Mouse (Mus musculus) embryonic facial prominence, embryonic 12.5 days (tissue): ENCODE data around the gene Btk. TPM values are rescaled to one million over a fixed set of nuclear protein-coding genes. Genes with fewer than 3 reads are reported as not detected.

Experiments used
- ATAC-seq: fragments of 200-750 bp; cut with Nextera tagmentation; 2 replicates; pipeline ENCODE4 v1.8.0; 2017; ENCODE audit not compliant: insufficient number of reproducible peaks, insufficient read depth, low FRiP score, low TSS enrichment
- H3K27ac ChIP-seq: fragments of 300-500 bp; sonication (generic); 2 replicates; pipeline ENCODE4 v1.5.1; 2016; ENCODE audit warnings: mild to moderate bottlenecking
- H3K27me3 ChIP-seq: fragments of 300-500 bp; sonication (generic); 2 replicates; pipeline ENCODE4 v1.6.1; 2016; ENCODE audit warnings: mild to moderate bottlenecking, moderate library complexity
- H3K36me3 ChIP-seq: fragments of 300-500 bp; sonication (generic); 2 replicates; pipeline ENCODE4 v1.6.1; 2016; ENCODE audit warnings: mild to moderate bottlenecking
- H3K4me1 ChIP-seq: fragments of 300-500 bp; sonication (generic); 2 replicates; pipeline ENCODE4 v1.6.1; 2016
- H3K4me2 ChIP-seq: fragments of 300-500 bp; sonication (generic); replicated peaks from 2 replicates; pipeline ENCODE4 v1.6.1; 2016; ENCODE audit warnings: mild to moderate bottlenecking, moderate library complexity
- H3K4me3 ChIP-seq: fragments of 300-500 bp; sonication (generic); 2 replicates; pipeline ENCODE4 v1.5.1; 2016; ENCODE audit warnings: mild to moderate bottlenecking
- H3K9ac ChIP-seq: fragments of 300-500 bp; sonication (generic); 2 replicates; pipeline ENCODE4 v1.6.1; 2016; ENCODE audit warnings: mild to moderate bottlenecking, moderate library complexity
- H3K9me3 ChIP-seq: fragments of 300-500 bp; sonication (generic); 2 replicates; pipeline ENCODE4 v1.6.1; 2016; ENCODE audit warnings: mild to moderate bottlenecking, moderate library complexity
- WGBS: fragments of 180-500 bp; shearing (Covaris S2); methylation state at CpG from one replicate; pipeline ENCODE4 v1.1.7; 2016; 5-methylcytosine and 5-hydroxymethylcytosine counted together
- polyA plus RNA-seq: library from polyadenylated mRNA; unstranded; fragments of >200 nt; fragmentation: Nextera tagmentation; extraction: Ambion mirVana; gene quantifications from 2 replicates; pipeline ENCODE4 v1.2.1, GENCODE M21; 2016

Gene Btk
- polyA plus RNA-seq, 1 experiment from 2014 or later: 0.96 TPM

DNA sequence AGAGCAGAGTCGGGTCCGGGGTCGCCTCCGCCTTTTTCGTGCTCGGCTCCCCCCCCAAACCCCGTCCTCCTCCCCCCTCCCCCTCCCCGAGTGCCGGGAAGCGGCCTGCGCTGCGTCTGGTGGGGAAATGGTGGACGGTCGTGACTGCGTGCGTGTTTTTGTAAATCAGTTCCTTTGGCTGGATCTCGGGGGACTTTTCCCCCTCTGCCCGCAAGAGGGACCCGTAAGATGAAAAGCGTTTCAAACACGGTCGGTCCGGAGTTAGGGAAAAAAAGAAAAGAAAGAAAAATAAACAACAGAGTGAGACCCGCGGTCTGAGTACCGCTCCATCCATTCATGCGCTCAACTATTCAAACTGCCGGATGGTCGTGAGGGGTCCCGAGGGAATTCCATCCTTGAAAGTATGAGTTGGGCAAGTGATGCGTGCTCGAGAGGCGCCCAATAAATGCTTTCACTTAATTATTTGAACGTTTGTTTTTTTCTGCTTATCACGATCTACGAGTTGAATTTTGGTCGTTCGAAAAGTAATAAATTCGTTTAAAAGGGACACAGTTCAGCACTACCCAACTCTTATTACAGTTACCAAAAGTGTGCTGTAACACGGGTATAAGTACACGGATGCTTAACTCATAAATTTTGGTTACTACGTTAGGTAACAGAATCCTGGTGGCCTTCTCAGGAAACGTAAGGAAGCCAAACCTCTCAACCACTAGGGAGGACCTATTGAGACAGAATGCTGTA is 18.2 kb upstream of the Btk start:
- peak; percentile 70; the same call in 1 of the 2 replicates for ATAC-seq
- Histone ChIP-seq H3K9me3 (no peaks in the 10 kb centered on the region), H3K4me1 (no peaks in the 10 kb centered on the region), H3K27ac (peak overlapping the region; percentile 93), H3K36me3 (no peaks in the 10 kb centered on the region), H3K9ac (peak overlapping the region; percentile 64), H3K27me3 (0 out of 2 replicates have a peak, but pooled peaks cover 3% of the 10 kb centered on the region), H3K4me2 (peak overlapping the region; percentile 50), H3K4me3 (peak overlapping the region; percentile 52)
- 27% methylated on average over 38 of the region's 43 CpGs for WGBS

DNA sequence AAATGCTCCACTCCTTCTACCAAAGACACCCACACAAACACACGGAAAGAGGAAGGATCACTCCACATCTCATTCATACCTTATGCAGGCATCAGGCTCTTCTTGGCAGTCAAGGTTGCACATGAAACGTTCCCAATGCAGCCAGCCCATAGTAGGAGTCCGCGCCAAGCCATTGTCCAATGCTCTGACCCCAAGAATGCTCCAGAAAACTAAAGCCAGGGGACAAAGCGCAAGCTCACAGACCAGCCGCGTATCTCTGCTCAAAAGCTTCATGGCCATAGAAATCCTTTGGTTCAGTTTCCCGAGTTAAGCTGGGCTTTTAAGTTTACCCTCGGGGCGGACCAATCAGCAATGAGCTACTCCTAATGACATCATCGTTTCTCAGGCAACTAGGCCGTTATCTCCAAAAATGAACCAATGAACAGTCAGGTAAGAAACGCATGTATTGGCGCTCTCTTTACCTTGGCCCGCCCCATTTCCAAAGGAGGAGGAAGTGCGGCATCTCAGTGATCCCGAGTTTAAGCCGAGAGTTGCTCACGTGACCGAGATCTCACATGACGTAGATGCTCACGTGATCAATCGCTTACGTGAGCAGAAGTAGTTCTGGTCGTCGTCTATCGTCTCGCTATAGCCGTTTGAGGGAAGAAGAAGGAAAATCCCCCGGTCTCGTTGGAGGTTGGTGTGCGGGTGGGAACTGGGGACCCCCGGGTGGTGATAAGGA is 17.4 kb upstream of the Btk start, which contains the start of the genes Gla and Hnrnph2:
Gene Gla (minus strand): TSS at position 467 of the 721 bp plus-strand sequence.
Gene Hnrnph2 (plus strand): TSS at position 521 of the 721 bp plus-strand sequence.
- Histone ChIP-seq H3K4me3 (peak within 1 kb of the TSS; percentile 52), H3K4me1 (no peaks in the 10 kb centered on the region), H3K9me3 (no peaks in the 10 kb centered on the region), H3K9ac (peak within 1 kb of the TSS; percentile 64), H3K4me2 (peak within 1 kb of the TSS; percentile 53), H3K27ac (peak within 1 kb of the TSS; percentile 93), H3K27me3 (0 out of 2 replicates have a peak, but pooled peaks cover 3% of the 10 kb centered on the region), H3K36me3 (no peaks in the 10 kb centered on the region)
- peak; percentile 98 for ATAC-seq
- WGBS: 20% methylated on average over 33 of the region's 33 CpGs

DNA sequence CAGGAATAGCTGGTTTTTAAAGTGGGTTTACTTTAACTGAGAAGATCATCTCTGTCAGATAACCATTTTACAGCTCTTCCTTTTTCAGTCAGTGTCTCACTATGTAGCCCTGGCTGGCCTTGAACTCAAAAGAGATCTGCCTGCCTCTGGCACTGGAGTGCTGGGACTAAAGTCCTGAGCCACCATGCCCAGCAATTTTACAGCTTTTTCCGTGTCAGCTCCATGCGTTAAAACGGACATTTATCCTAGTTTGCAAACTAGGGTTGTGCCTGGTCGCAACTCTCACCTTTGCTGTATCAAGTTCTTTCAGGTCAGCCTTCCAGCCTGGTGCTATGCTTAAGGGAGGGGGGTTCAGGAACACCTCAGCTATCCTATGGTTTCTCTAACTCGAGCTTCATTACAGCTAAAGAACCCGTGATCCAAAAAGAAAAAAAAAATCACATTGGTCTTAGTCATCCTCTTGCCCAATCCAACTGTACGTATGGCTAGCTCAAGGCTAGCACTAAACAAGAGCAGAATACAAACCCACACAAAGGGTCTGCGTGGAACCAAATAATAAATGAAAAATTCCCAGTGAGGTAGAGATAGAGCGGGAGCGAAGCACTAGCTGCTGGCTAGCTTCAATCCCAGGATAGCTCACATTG is 16.7 kb upstream of the Btk start:
- H3K27me3 ChIP-seq: 0 out of 2 replicates have a peak, but pooled peaks cover 3% of the 10 kb centered on the region
- H3K4me3 ChIP-seq: peak overlapping the region; percentile 52
- peak overlapping the region; percentile 53 for H3K4me2 ChIP-seq
- H3K27ac ChIP-seq: peak overlapping the region; percentile 57; the same call in 1 of the 2 replicates
- peak overlapping the region; percentile 40 for H3K9ac ChIP-seq
- H3K4me1 ChIP-seq: no peaks in the 10 kb centered on the region
- H3K9me3 ChIP-seq: no peaks in the 10 kb centered on the region
- no peak for ATAC-seq
- H3K36me3 ChIP-seq: no peaks in the 10 kb centered on the region
- 40% methylated on average over 10 of the region's 10 CpGs for WGBS

DNA sequence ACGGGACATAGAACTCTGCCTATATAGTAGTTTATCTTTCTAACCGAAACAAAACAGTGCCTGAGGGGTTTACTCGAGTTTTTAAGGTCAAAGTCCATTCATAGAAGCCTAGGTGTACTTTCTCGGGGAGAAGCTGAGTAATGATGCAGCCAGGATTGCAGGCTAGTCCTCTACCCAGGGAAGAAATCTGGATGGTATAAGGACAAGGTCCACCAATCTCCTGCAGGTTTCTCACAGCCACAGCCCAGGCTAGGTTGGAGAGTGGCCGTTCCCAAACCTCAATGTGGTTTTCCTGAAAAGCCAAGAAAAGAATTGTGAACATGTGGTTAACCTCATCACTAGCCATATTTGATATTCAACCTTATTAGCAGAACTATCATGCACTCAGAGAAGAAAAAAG is 6.5 kb upstream of the Btk start:
- no peaks in the 10 kb centered on the region for H3K9me3 ChIP-seq
- H3K36me3 ChIP-seq: peaks cover 9% of the 10 kb centered on the region; the same call in 1 of the 2 replicates
- no peaks in the 10 kb centered on the region for H3K27me3 ChIP-seq
- H3K4me3 ChIP-seq: no peak overlapping the region
- no peak for ATAC-seq
- H3K4me1 ChIP-seq: no peaks in the 10 kb centered on the region
- WGBS: 49% methylated on average over 5 of the region's 5 CpGs
- no peak overlapping the region for H3K27ac ChIP-seq
- H3K4me2 ChIP-seq: no peak overlapping the region
- no peak overlapping the region for H3K9ac ChIP-seq

DNA sequence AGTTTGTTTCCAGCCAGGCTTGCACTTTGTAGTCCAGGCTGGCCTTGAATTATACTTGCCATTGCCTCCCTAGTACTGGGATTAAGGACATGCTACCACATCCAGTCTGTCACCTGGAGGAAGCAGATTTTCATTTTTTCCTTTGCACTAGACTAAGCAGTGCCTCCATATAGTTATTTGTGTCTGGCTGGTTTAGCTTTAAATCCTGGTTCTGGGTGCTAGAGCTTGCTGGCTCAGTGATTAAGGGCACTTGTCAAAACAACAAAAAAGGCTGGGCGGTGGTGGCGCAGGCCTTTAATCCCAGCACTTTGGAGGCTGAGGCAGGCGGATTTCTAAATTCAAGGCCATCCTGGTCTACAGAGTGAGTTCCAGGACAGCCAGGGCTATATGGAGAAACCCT is 5.6 kb upstream of the Btk start:
- peaks cover 9% of the 10 kb centered on the region; the same call in 1 of the 2 replicates for H3K36me3 ChIP-seq
- H3K9me3 ChIP-seq: no peaks in the 10 kb centered on the region
- H3K27ac ChIP-seq: no peak overlapping the region
- WGBS: 79% methylated on average over 3 of the region's 3 CpGs
- H3K27me3 ChIP-seq: no peaks in the 10 kb centered on the region
- no peaks in the 10 kb centered on the region for H3K4me1 ChIP-seq
- H3K4me3 ChIP-seq: no peak overlapping the region
- no peak for ATAC-seq
- H3K4me2 ChIP-seq: no peak overlapping the region
- no peak overlapping the region for H3K9ac ChIP-seq

DNA sequence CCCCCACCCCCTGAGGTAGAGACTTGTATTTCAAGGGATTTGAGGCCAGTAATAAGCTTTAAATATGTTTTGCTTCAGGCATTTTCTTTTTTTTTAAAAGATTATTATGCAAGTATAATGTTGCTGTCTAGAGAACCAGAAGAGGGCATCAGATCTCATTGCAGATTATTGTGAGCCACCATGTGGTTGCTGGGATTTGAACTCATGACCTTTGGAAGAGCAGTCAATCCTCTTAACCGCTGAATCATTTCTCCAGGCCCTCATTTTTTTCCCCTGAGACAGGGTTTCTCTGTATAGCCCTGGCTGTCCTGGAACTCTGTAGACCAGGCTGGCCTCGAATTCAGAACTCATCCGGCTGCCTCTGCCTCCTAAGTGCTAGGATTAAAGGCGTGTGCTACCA is 4.9 kb upstream of the Btk start:
- no peak for ATAC-seq
- H3K27ac ChIP-seq: no peak overlapping the region
- 78% methylated on average over 4 of the region's 4 CpGs for WGBS

DNA sequence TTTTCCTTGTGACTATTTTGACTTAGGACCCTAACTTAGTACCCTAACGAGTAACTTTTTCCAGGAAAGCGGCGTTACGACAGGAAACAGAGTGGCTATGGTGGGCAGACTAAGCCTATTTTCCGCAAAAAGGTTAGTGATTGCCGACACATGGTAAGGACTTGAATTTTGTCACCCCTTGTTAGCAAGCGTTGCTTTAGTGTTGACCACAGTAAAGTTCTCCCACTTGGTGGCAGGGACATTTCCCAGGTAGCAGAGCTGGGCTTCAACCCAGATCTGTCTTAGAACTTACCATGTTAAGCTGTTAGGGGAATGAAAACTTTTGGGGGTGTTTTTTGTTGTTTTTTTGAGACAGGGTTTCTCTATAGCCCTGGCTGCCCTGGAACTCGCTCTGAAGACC is 3.1 kb upstream of the Btk start:
- peak overlapping the region; percentile 74 for H3K9ac ChIP-seq
- H3K27me3 ChIP-seq: no peaks in the 10 kb centered on the region
- peak overlapping the region; percentile 51 for H3K4me3 ChIP-seq
- no peak for ATAC-seq
- H3K27ac ChIP-seq: no peak overlapping the region
- WGBS: 30% methylated on average over 8 of the region's 8 CpGs
- H3K36me3 ChIP-seq: peaks cover 9% of the 10 kb centered on the region; the same call in 1 of the 2 replicates
- no peaks in the 10 kb centered on the region for H3K9me3 ChIP-seq
- peak overlapping the region; percentile 53 for H3K4me2 ChIP-seq
- no peaks in the 10 kb centered on the region for H3K4me1 ChIP-seq

More for the DNA sequence above, 4.9 kb upstream of the Btk start:
- Histone ChIP-seq H3K4me2 (no peak overlapping the region), H3K9me3 (no peaks in the 10 kb centered on the region), H3K27me3 (no peaks in the 10 kb centered on the region), H3K4me3 (no peak overlapping the region), H3K9ac (no peak overlapping the region), H3K4me1 (no peaks in the 10 kb centered on the region), H3K36me3 (peaks cover 9% of the 10 kb centered on the region; the same call in 1 of the 2 replicates)

DNA sequence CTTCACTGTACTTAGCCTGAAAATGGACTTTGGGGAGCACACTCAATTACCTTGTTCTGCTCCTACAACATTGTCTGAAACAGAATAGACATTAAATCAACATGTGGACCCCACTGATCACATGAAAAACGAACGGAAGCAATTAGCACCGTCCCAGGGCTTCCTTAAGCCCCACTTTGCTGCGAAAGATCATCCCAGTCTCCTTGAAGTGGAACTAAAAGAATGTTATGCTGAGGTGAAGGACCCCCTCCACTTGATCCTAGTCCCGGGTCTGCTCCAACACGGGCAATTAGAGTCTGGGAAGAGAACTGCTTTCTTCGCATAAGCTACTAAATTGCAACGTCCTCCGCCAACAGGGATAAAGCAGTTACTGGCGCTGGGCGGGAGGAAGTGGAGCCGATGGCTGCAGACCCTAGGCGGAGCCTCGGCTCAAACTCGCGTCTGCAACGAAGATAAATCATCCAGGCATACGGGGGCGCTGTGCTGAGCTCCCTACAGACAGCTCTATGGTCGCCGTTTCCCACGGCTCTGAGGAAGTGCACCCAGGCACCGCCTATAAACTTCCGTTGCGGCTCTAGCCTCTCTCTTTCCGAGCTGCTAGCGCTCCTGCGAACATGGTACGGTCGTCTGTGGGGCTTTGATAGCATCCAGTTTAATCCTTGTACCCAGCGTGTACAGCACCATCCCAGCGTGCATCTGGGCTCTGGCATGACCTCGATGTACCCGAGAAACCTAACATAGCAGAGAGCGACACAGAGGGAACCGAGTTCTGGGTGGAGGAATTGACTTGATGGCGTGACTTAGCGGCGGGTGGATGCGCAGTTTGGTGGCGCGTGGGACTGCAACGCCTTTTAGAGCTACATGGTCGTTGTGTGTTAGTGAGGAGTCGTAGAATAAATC is 2.0 kb upstream of the Btk start, which contains the start of gene Rpl36a:
Gene Rpl36a (plus strand): TSS at position 552 of the 900 bp plus-strand sequence.
- H3K27me3 ChIP-seq: no peaks in the 10 kb centered on the region
- ATAC-seq: peak; percentile 97
- WGBS: 23% methylated on average over 45 of the region's 45 CpGs

DNA sequence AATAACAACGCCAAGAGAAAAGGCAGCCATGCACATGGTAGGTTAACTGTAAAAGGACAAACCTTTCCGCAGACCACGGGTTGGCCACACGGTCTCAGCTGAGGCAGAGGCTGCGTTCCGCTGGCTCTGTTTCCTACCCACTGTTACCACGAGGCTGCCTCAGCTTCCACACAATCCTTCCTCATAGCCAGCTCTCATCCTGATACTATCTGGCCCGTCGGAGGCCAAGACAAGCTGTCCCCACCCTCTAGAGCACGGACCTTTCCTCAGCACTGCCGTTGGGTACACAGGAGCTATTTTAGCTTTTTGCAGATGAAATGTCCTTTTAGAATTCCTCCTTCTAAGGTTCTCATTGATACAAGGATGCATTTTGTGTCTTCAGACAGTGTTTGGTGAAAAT is 1.1 kb downstream of the Btk start:
- Histone ChIP-seq H3K4me2 (no peak overlapping the region), H3K9ac (no peak overlapping the region), H3K27me3 (no peaks in the 10 kb centered on the region), H3K27ac (no peak overlapping the region), H3K36me3 (no peaks in the 10 kb centered on the region), H3K4me3 (no peak overlapping the region), H3K9me3 (no peaks in the 10 kb centered on the region), H3K4me1 (no peaks in the 10 kb centered on the region)
- ATAC-seq: no peak
- 81% methylated on average over 6 of the region's 11 CpGs for WGBS

More for the DNA sequence above, 2.0 kb upstream of the Btk start, which contains the start of gene Rpl36a:
- peak within 1 kb of the TSS; percentile 90 for H3K27ac ChIP-seq
- H3K36me3 ChIP-seq: peaks cover 6% of the 10 kb centered on the region; the same call in 1 of the 2 replicates
- H3K9me3 ChIP-seq: no peaks in the 10 kb centered on the region
- H3K4me3 ChIP-seq: peak within 1 kb of the TSS; percentile 51
- peak within 1 kb of the TSS; percentile 74 for H3K9ac ChIP-seq
- H3K4me1 ChIP-seq: no peaks in the 10 kb centered on the region
- H3K4me2 ChIP-seq: peak within 1 kb of the TSS; percentile 53

DNA sequence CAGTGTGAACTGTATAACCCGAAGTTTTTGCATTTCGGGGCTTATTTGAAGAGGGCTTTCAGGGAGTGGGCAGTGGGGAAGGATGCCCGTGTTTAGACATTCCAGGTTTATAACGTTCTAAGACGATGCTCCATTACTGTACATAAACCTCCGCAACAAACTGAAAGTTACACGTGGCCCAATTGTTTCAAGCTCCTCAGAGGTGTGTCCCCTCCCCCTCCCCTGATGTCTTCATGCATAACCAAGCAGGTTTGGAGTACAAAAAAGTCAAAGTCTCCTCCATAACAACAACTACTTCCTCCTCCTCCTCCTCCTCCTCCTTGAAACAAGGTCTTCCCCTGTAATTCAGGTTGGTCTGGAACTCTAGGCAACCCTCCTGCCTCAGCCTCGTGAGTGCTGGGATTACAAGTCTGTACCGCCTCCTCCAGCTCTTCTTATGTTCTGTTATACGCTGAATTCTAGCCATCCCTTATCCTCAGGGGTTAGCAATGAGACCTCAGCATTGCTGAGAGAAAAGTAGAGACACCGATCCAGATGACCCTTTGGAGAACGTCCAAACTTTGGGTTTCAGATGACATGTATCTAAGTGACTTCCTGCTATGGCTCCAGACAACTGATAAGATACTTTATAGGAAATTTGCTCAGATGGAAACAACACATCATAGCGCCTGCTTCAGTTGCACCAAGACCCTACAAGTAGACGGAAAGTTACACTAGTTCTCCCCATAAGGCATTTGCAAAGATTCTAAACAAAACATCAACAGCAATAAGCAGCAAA is 2.7 kb downstream of the Btk start:
- no peaks in the 10 kb centered on the region for H3K36me3 ChIP-seq
- no peak overlapping the region for H3K9ac ChIP-seq
- no peak overlapping the region for H3K27ac ChIP-seq
- WGBS: 83% methylated on average over 14 of the region's 14 CpGs
- H3K27me3 ChIP-seq: no peaks in the 10 kb centered on the region
- no peak overlapping the region for H3K4me2 ChIP-seq
- ATAC-seq: no peak
- H3K4me3 ChIP-seq: no peak overlapping the region
- H3K9me3 ChIP-seq: no peaks in the 10 kb centered on the region
- H3K4me1 ChIP-seq: no peaks in the 10 kb centered on the region
